ENCODE assay signal across 8 mouse cellular contexts in the genomic region with DNA sequence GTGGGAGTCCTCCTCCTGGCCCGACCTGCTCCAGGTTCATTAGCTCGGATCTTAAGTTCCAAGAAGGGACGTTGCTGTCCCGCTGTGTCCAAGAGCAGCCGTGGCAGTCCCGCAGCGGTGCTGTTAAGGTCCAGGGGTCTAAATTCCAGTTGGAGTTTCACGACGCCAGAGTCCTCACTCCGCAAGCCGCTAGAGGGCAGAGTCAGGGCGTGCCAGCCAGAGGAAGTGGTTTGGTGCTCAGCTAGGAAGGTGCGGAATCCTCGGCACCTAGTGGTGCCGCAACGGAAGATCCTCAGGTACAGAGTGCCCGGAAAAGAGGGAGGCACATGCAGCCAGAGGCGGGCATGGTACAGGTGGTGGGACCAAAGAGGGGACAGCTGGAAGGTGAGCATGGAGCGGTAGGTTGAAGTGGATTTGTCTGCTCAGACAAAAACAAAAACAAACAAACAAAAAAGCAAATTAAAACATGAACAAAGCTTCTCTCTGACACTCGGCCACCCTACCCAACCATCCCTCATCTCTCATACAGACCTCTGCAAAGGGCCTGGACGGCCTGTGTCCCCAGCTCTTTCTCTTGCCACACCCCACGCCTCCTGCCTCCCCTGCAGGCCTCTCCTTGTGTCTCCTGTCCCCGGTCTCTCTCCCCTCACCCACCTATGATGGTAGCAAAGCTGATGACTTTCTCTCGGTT. TPM values are rescaled to one million over a fixed set of nuclear protein-coding genes. Genes with fewer than 3 reads are reported as not detected.
DNase-seq lines count a peak whose midpoint lies in the region; ATAC-seq lines count a peak whose summit lies in the region.

No protein-coding gene starts in this region.

- intact Hi-C loops in left cerebral cortex, postnatal 25 days (cut with DNase I): loop anchor here (5.0 kb wide), 1 partner anchor 132 kb away; no protein-coding TSS in a partner anchor

- peak; percentile 51 to 62 for DNase-seq in adrenal gland, adult 18-20 months (ENCODE audit: low spot score in 2 of 2)
- DNase-seq in adrenal gland, postnatal 4 days (ENCODE audit: low spot score in 2 of 2): no peak
- DNase-seq in cerebellum, adult 11-12 months: peak; percentile 71
- peak; percentile 72 to 80 for DNase-seq in left cerebral cortex, postnatal 25 days (ENCODE audit: low spot score in 2 of 2)
- peak; percentile 49 to 64 for DNase-seq in right cerebral cortex, postnatal 36 days (ENCODE audit: low spot score in 2 of 2)

- no peaks in the 10 kb centered on the region for H3K9me3 ChIP-seq in forebrain, embryonic 15.5 days
- H3K9me3 ChIP-seq in hindbrain, embryonic 16.5 days (ENCODE audit: control insufficient read depth, low read length): no peaks in the 10 kb centered on the region

- H3K9ac ChIP-seq in forebrain, embryonic 15.5 days (replicated peaks): no peak overlapping the region
- H3K9ac ChIP-seq in hindbrain, embryonic 16.5 days (ENCODE audit: low read depth, low read length): peak overlapping the region; percentile 55

- peak overlapping the region; percentile 20; the same call in 1 of the 2 replicates for H3K4me3 ChIP-seq in forebrain, embryonic 15.5 days
- H3K4me3 ChIP-seq in hindbrain, embryonic 16.5 days (ENCODE audit: low read length): peak overlapping the region; percentile 26

- H3K27ac ChIP-seq in forebrain, embryonic 15.5 days (replicated peaks): no peak overlapping the region
- no peak overlapping the region for H3K27ac ChIP-seq in hindbrain, embryonic 16.5 days (ENCODE audit: low read depth, low read length)

- peaks cover 3% of the 10 kb centered on the region for H3K4me1 ChIP-seq in forebrain, embryonic 15.5 days
- H3K4me1 ChIP-seq in hindbrain, embryonic 16.5 days (ENCODE audit: control insufficient read depth, insufficient read depth, low read depth, low read length): no peaks in the 10 kb centered on the region

- ATAC-seq in forebrain, embryonic 15.5 days (replicated peaks): peak; percentile 76
- peak; percentile 79 for ATAC-seq in hindbrain, embryonic 16.5 days
- ATAC-seq in megakaryocyte-erythroid progenitor cell, adult 5-6 weeks (replicated peaks; ENCODE audit: low FRiP score, low TSS enrichment, poor library complexity, severe bottlenecking): peak; percentile 88

- 14% methylated on average over 24 of the region's 24 CpGs for WGBS in forebrain, embryonic 15.5 days
- WGBS in hindbrain, embryonic 16.5 days: 13% methylated on average over 24 of the region's 24 CpGs

- no peaks in the 10 kb centered on the region for H3K36me3 ChIP-seq in forebrain, embryonic 15.5 days
- H3K36me3 ChIP-seq in hindbrain, embryonic 16.5 days (ENCODE audit: control insufficient read depth, insufficient read depth, low read length): no peaks in the 10 kb centered on the region

- no peaks in the 10 kb centered on the region for H3K27me3 ChIP-seq in forebrain, embryonic 15.5 days
- 0 out of 2 replicates have a peak, but pooled peaks cover 2% of the 10 kb centered on the region for H3K27me3 ChIP-seq in hindbrain, embryonic 16.5 days (replicated peaks; ENCODE audit: control insufficient read depth, insufficient read depth, low read length)

- H3K4me2 ChIP-seq in forebrain, embryonic 15.5 days (replicated peaks): peak overlapping the region; percentile 39; the same call in 1 of the 2 replicates
- peak overlapping the region; percentile 59 for H3K4me2 ChIP-seq in hindbrain, embryonic 16.5 days (ENCODE audit: low read length)

RNA-seq across cellular contexts. Expression of gene Inhbe, which starts 3.5 kb away (rescaled TPM):
- total RNA-seq in adrenal gland, adult 18-20 months (2021): not detected
- total RNA-seq in adrenal gland, postnatal 4 days (2021): 1 to 10 TPM in 1 of 2 experiments, under 1 TPM in 1; 0.06 to 2.5 TPM
- polyA plus RNA-seq in forebrain, embryonic 15.5 days (2015; fragmentation: Nextera tagmentation; extraction: Ambion mirVana): 0.04 TPM in 1 of 2 replicates, not detected in the other
- 0.03 and 0.09 TPM in 2 replicates for polyA plus RNA-seq in hindbrain, embryonic 16.5 days (2015; fragmentation: Nextera tagmentation; extraction: Ambion mirVana)
- total RNA-seq in left cerebral cortex, postnatal 25 days (2021): under 1 TPM; 0.11 to 0.18 TPM
- total RNA-seq in megakaryocyte-erythroid progenitor cell, adult 5-6 weeks (2014; fragmentation: Nextera tagmentation): not detected in 2 replicates
- total RNA-seq in megakaryocyte-erythroid progenitor cell, adult 5-6 weeks (2017): not detected in 2 replicates

RNA-seq across cellular contexts. Expression of gene Gli1, which starts 9.0 kb away (rescaled TPM):
- total RNA-seq in adrenal gland, adult 18-20 months (2021): 1 to 10 TPM; 3.3 to 4.1 TPM
- 10 to 100 TPM; 16.4 to 17.2 TPM for total RNA-seq in adrenal gland, postnatal 4 days (2021)
- polyA plus RNA-seq in forebrain, embryonic 15.5 days (2015; fragmentation: Nextera tagmentation; extraction: Ambion mirVana): 1.2 and 1.5 TPM in 2 replicates
- 1.8 and 2.1 TPM in 2 replicates for polyA plus RNA-seq in hindbrain, embryonic 16.5 days (2015; fragmentation: Nextera tagmentation; extraction: Ambion mirVana)
- 1 to 10 TPM; 2.2 to 2.3 TPM for total RNA-seq in left cerebral cortex, postnatal 25 days (2021)
- total RNA-seq in megakaryocyte-erythroid progenitor cell, adult 5-6 weeks (2014; fragmentation: Nextera tagmentation): not detected in 2 replicates
- total RNA-seq in megakaryocyte-erythroid progenitor cell, adult 5-6 weeks (2017): not detected in 2 replicates

RNA-seq across cellular contexts. Expression of gene Inhbc, which starts 19.5 kb away (rescaled TPM):
- total RNA-seq in adrenal gland, adult 18-20 months (2021): not detected
- 1 to 10 TPM in 1 of 2 experiments, not detected in 1; 5.8 TPM for total RNA-seq in adrenal gland, postnatal 4 days (2021)
- polyA plus RNA-seq in forebrain, embryonic 15.5 days (2015; fragmentation: Nextera tagmentation; extraction: Ambion mirVana): not detected in 2 replicates
- polyA plus RNA-seq in hindbrain, embryonic 16.5 days (2015; fragmentation: Nextera tagmentation; extraction: Ambion mirVana): not detected in 2 replicates
- total RNA-seq in left cerebral cortex, postnatal 25 days (2021): not detected
- total RNA-seq in megakaryocyte-erythroid progenitor cell, adult 5-6 weeks (2014; fragmentation: Nextera tagmentation): not detected in 2 replicates
- not detected in 2 replicates for total RNA-seq in megakaryocyte-erythroid progenitor cell, adult 5-6 weeks (2017)

RNA-seq across cellular contexts. Expression of gene Arhgap9, which starts 29.0 kb away (rescaled TPM):
- 1 to 10 TPM; 1.7 to 2.9 TPM for total RNA-seq in adrenal gland, adult 18-20 months (2021)
- 1 to 10 TPM; 2.9 to 4.2 TPM for total RNA-seq in adrenal gland, postnatal 4 days (2021)
- polyA plus RNA-seq in forebrain, embryonic 15.5 days (2015; fragmentation: Nextera tagmentation; extraction: Ambion mirVana): 0.62 and 1.1 TPM in 2 replicates
- polyA plus RNA-seq in hindbrain, embryonic 16.5 days (2015; fragmentation: Nextera tagmentation; extraction: Ambion mirVana): 0.79 and 0.81 TPM in 2 replicates
- total RNA-seq in left cerebral cortex, postnatal 25 days (2021): 1 to 10 TPM in 1 of 2 experiments, under 1 TPM in 1; 0.99 to 1.1 TPM
- total RNA-seq in megakaryocyte-erythroid progenitor cell, adult 5-6 weeks (2014; fragmentation: Nextera tagmentation): 20.9 and 31.7 TPM in 2 replicates
- 10.5 and 10.8 TPM in 2 replicates for total RNA-seq in megakaryocyte-erythroid progenitor cell, adult 5-6 weeks (2017)

RNA-seq across cellular contexts. Expression of gene R3hdm2, which starts 29.4 kb away (rescaled TPM):
- 100 to 1,000 TPM; 104 to 117 TPM for total RNA-seq in adrenal gland, adult 18-20 months (2021)
- 100 to 1,000 TPM; 157 to 164 TPM for total RNA-seq in adrenal gland, postnatal 4 days (2021)
- polyA plus RNA-seq in forebrain, embryonic 15.5 days (2015; fragmentation: Nextera tagmentation; extraction: Ambion mirVana): 39.2 and 43.6 TPM in 2 replicates
- polyA plus RNA-seq in hindbrain, embryonic 16.5 days (2015; fragmentation: Nextera tagmentation; extraction: Ambion mirVana): 34.0 and 37.4 TPM in 2 replicates
- 100 to 1,000 TPM; 316 to 372 TPM for total RNA-seq in left cerebral cortex, postnatal 25 days (2021)
- 46.8 and 49.9 TPM in 2 replicates for total RNA-seq in megakaryocyte-erythroid progenitor cell, adult 5-6 weeks (2014; fragmentation: Nextera tagmentation)
- 25.3 and 38.5 TPM in 2 replicates for total RNA-seq in megakaryocyte-erythroid progenitor cell, adult 5-6 weeks (2017)

Comparison
In these comparisons a context has a peak if more than half of its experiments do, and no peak if none do; other contexts are left out.
1. DNase-seq: peak in adrenal gland, adult 18-20 months (2 of 2), cerebellum, adult 11-12 months (single experiment), left cerebral cortex, postnatal 25 days (2 of 2) and right cerebral cortex, postnatal 36 days (2 of 2); none in adrenal gland, postnatal 4 days (0 of 2).
2. Peak in every context shown above with its lines, with median percentiles within 50 percentile points of each other: ATAC-seq.